Mouse (Mus musculus) heart, postnatal 0 days (tissue): ENCODE results near the gene Hoxa11. TPM values are rescaled to one million over a fixed set of nuclear protein-coding genes. Genes with fewer than 3 reads are reported as not detected.

Source experiments
- ATAC-seq: fragments of 200-750 bp; cut with Nextera tagmentation; 2 replicates; pipeline ENCODE4 v1.8.0; 2017; ENCODE audit warnings: low read depth, moderate number of reproducible peaks, moderate library complexity; ENCODE audit not compliant: insufficient read depth
- DNase-seq: peaks from one replicate; pipeline ENCODE4 v3.0.0-alpha.2; 2016; ENCODE audit warnings: low spot score
- H3K27ac ChIP-seq: fragments of 300-500 bp; sonication (generic); 2 replicates; pipeline ENCODE4 v1.5.1; 2014; ENCODE audit warnings: low read depth, mild to moderate bottlenecking
- H3K27me3 ChIP-seq: fragments of 300-500 bp; sonication (generic); 2 replicates; pipeline ENCODE4 v1.6.1; 2014; ENCODE audit warnings: low read length, mixed read lengths; ENCODE audit not compliant: control insufficient read depth, insufficient read depth
- H3K36me3 ChIP-seq: fragments of 300-500 bp; sonication (generic); replicated peaks from 2 replicates; pipeline ENCODE4 v1.6.1; 2014; ENCODE audit warnings: low read length, mixed read lengths; ENCODE audit not compliant: control insufficient read depth, insufficient read depth
- H3K4me1 ChIP-seq: fragments of 300-500 bp; sonication (generic); 2 replicates; pipeline ENCODE4 v1.6.1; 2014; ENCODE audit warnings: antibody characterized with exemption; ENCODE audit not compliant: control insufficient read depth, insufficient read depth
- H3K4me2 ChIP-seq: fragments of 300-500 bp; sonication (generic); 2 replicates; pipeline ENCODE4 v1.6.1; 2014; ENCODE audit warnings: low read depth, mild to moderate bottlenecking, low read length, moderate library complexity
- H3K4me3 ChIP-seq: fragments of 300-500 bp; sonication (generic); 2 replicates; pipeline ENCODE4 v1.5.1; 2014; ENCODE audit warnings: low read depth, low read length
- H3K9ac ChIP-seq: fragments of 300-500 bp; sonication (generic); replicated peaks from 2 replicates; pipeline ENCODE4 v1.6.1; 2014; ENCODE audit warnings: low read depth, low read length, mixed read lengths
- H3K9me3 ChIP-seq: fragments of 300-500 bp; sonication (generic); replicated peaks from 2 replicates; pipeline ENCODE4 v1.6.1; 2016; ENCODE audit warnings: low read length; ENCODE audit not compliant: control insufficient read depth
- CTCF ChIP-seq: IDR thresholded peaks from 2 replicates; pipeline ENCODE4 v1.5.1; 2016; ENCODE audit warnings: antibody characterized with exemption, control low read depth, low read depth
- EP300 ChIP-seq: IDR thresholded peaks from 2 replicates; pipeline ENCODE4 v1.6.1; 2016; ENCODE audit warnings: antibody characterized with exemption, low read depth
- WGBS: fragments of 180-500 bp; shearing (Covaris S2); extraction: QIAGEN DNeasy Blood & Tissue Kit; methylation state at CpG from one replicate; pipeline ENCODE4 v1.1.7; 2014; 5-methylcytosine and 5-hydroxymethylcytosine counted together
- polyA plus RNA-seq: library from polyadenylated mRNA; unstranded; fragments of >200 nt; fragmentation: Nextera tagmentation; extraction: Ambion mirVana; gene quantifications from 2 replicates; pipeline ENCODE4 v1.2.1, GENCODE M21; 2015
- total RNA-seq: library from RNA; depleted of rRNA; stranded (reverse); fragments of >200 nt; gene quantifications from 2 replicates; pipeline ENCODE4 v1.2.3, GENCODE M21; 2014; ENCODE audit warnings: low replicate concordance

The Hoxa11 gene
- total and polyA plus RNA-seq, 2 experiments from 2014 or later = 0.11 TPM; not detected in 1

GRCm38 (mm10) chr6:52264106-52264790, 18.6 kb upstream of the Hoxa11 start:
- no peak for ATAC-seq
- Histone ChIP-seq H3K9ac (no peak overlapping the region), H3K36me3 (no peaks in the 10 kb centered on the region), H3K4me3 (no peak overlapping the region), H3K9me3 (no peaks in the 10 kb centered on the region), H3K4me2 (no peak overlapping the region), H3K27me3 (peaks cover 96% of the 10 kb centered on the region), H3K4me1 (peaks cover 6% of the 10 kb centered on the region; the same call in 1 of the 2 replicates), H3K27ac (no peak overlapping the region)
- 5% methylated on average over 5 of the region's 5 CpGs for WGBS
- TF ChIP-seq CTCF (no peak), EP300 (no peak)
- DNase-seq = no peak

GRCm38 (mm10) chr6:52263321-52263585, 17.6 kb upstream of the Hoxa11 start:
- no peak overlapping the region for H3K4me3 ChIP-seq
- no peak overlapping the region for H3K4me2 ChIP-seq
- H3K27ac ChIP-seq = no peak overlapping the region
- H3K9ac ChIP-seq = no peak overlapping the region
- H3K9me3 ChIP-seq = no peaks in the 10 kb centered on the region
- peaks cover 96% of the 10 kb centered on the region for H3K27me3 ChIP-seq
- no peaks in the 10 kb centered on the region for H3K36me3 ChIP-seq
- H3K4me1 ChIP-seq = peaks cover 6% of the 10 kb centered on the region; the same call in 1 of the 2 replicates
- no peak for TF ChIP-seq CTCF
- no peak for TF ChIP-seq EP300
- no peak for DNase-seq
- 8% methylated on average over 6 of the region's 6 CpGs for WGBS
- ATAC-seq = no peak

GRCm38 (mm10) chr6:52262463-52263320, 17.1 kb upstream of the Hoxa11 start:
- Histone ChIP-seq H3K9ac (no peak overlapping the region), H3K36me3 (no peaks in the 10 kb centered on the region), H3K27ac (no peak overlapping the region), H3K9me3 (no peaks in the 10 kb centered on the region), H3K4me3 (peak overlapping the region; percentile 10; the same call in 1 of the 2 replicates), H3K4me1 (peaks cover 6% of the 10 kb centered on the region; the same call in 1 of the 2 replicates), H3K4me2 (no peak overlapping the region), H3K27me3 (peaks cover 96% of the 10 kb centered on the region)
- 3% methylated on average over 24 of the region's 24 CpGs for WGBS
- TF ChIP-seq EP300 (no peak), CTCF (no peak)
- DNase-seq = no peak
- no peak for ATAC-seq

GRCm38 (mm10) chr6:52261751-52262462, 16.3 kb upstream of the Hoxa11 start:
- 2% methylated on average over 9 of the region's 9 CpGs for WGBS
- H3K4me3 ChIP-seq = peak overlapping the region; percentile 10
- no peak overlapping the region for H3K4me2 ChIP-seq
- peaks cover 97% of the 10 kb centered on the region for H3K27me3 ChIP-seq
- peaks cover 6% of the 10 kb centered on the region; the same call in 1 of the 2 replicates for H3K4me1 ChIP-seq
- no peak for TF ChIP-seq EP300
- no peak for TF ChIP-seq CTCF
- ATAC-seq (no peak), DNase-seq (no peak)
- no peaks in the 10 kb centered on the region for H3K36me3 ChIP-seq
- H3K9ac ChIP-seq = no peak overlapping the region
- no peak overlapping the region for H3K27ac ChIP-seq
- no peaks in the 10 kb centered on the region for H3K9me3 ChIP-seq

GRCm38 (mm10) chr6:52260654-52261575, 15.3 kb upstream of the Hoxa11 start, which contains the start of gene Hoxa13:
Gene Hoxa13 (minus strand): TSS chr6:52260880.
- peak within 1 kb of the TSS; percentile 45 for H3K4me3 ChIP-seq
- H3K27me3 ChIP-seq = peaks cover 95% of the 10 kb centered on the region
- H3K9me3 ChIP-seq = no peaks in the 10 kb centered on the region
- no peak for TF ChIP-seq EP300
- no peak for TF ChIP-seq CTCF
- H3K9ac ChIP-seq = no peak within 1 kb of the TSS
- DNase-seq (no peak), ATAC-seq (no peak; the same call in 1 of the 2 replicates)
- under 1% methylated on average over 45 of the region's 72 CpGs for WGBS
- H3K4me2 ChIP-seq = peak within 1 kb of the TSS; percentile 57
- no peaks in the 10 kb centered on the region for H3K36me3 ChIP-seq
- no peak within 1 kb of the TSS for H3K27ac ChIP-seq
- H3K4me1 ChIP-seq = peaks cover 6% of the 10 kb centered on the region; the same call in 1 of the 2 replicates
